8 mouse cellular contexts compared by ENCODE assay signal in genomic region chr5:110780761-110781528, GRCm38 (mm10). TPM values are rescaled to one million over a fixed set of nuclear protein-coding genes. Genes with fewer than 3 reads are reported as not detected.
DNase-seq lines count a peak whose midpoint lies in the region; ATAC-seq and TF ChIP-seq lines count a peak whose summit lies in the region.

No protein-coding gene starts in this region.

- no peaks in the 10 kb centered on the region for H3K27me3 ChIP-seq in midbrain, postnatal 0 days (ENCODE audit: insufficient read depth, low read length)

- TF ChIP-seq POLR2A in embryonic fibroblast, embryonic 13.5 days (IDR thresholded peaks at IDR 0.05; ENCODE audit: low read depth, low read length), result no peak

- DNase-seq in cerebellum, adult 18-20 months, result peak; percentile 31 to 43
- DNase-seq in cerebellum, postnatal 4 days (ENCODE audit: low spot score in 2 of 2), result no peak
- DNase-seq in 416B (ENCODE audit: low read depth), result peak; percentile 31
- DNase-seq in kidney, postnatal 10 days, result peak; percentile 47
- no peak for DNase-seq in midbrain, postnatal 0 days (ENCODE audit: low spot score)
- no peak for DNase-seq in urinary bladder, postnatal 14 days (ENCODE audit: low spot score)
- no peak for DNase-seq in B cell, adult 2 months

- H3K4me1 ChIP-seq in embryonic fibroblast, embryonic 13.5 days (ENCODE audit: control insufficient read depth, insufficient read depth, low read length), result 0 out of 2 replicates have a peak, but pooled peaks cover 2% of the 10 kb centered on the region
- no peaks in the 10 kb centered on the region; the same call in 1 of the 2 replicates for H3K4me1 ChIP-seq in midbrain, postnatal 0 days (ENCODE audit: insufficient read depth, low read length)

- no peak for TF ChIP-seq CTCF in embryonic fibroblast, embryonic 13.5 days (IDR thresholded peaks at IDR 0.05; ENCODE audit: borderline replicate concordance, insufficient read depth, low read length)
- TF ChIP-seq CTCF in midbrain, postnatal 0 days (IDR thresholded peaks at IDR 0.05), result no peak

- H3K27ac ChIP-seq in embryonic fibroblast, embryonic 13.5 days (ENCODE audit: insufficient read depth, low read length), result peak overlapping the region; percentile 57
- H3K27ac ChIP-seq in midbrain, postnatal 0 days (ENCODE audit: low read depth, low read length), result no peak overlapping the region

- 57% methylated on average over 10 of the region's 10 CpGs for WGBS in midbrain, postnatal 0 days

- H3K9ac ChIP-seq in midbrain, postnatal 0 days (replicated peaks; ENCODE audit: low read length, poor library complexity, severe bottlenecking), result peak overlapping the region; percentile 72

- peak overlapping the region; percentile 60 for H3K4me3 ChIP-seq in embryonic fibroblast, embryonic 13.5 days (ENCODE audit: insufficient read depth, low read length)
- peak overlapping the region; percentile 74 for H3K4me3 ChIP-seq in midbrain, postnatal 0 days (ENCODE audit: low read depth, low read length)

- peaks cover 19% of the 10 kb centered on the region for H3K36me3 ChIP-seq in midbrain, postnatal 0 days (ENCODE audit: insufficient read depth, low read length)

- no peaks in the 10 kb centered on the region for H3K9me3 ChIP-seq in midbrain, postnatal 0 days (ENCODE audit: low read length)

- peak overlapping the region; percentile 91 for H3K4me2 ChIP-seq in midbrain, postnatal 0 days (ENCODE audit: low read depth, low read length, poor library complexity, severe bottlenecking)

- ATAC-seq in midbrain, postnatal 0 days (ENCODE audit: low FRiP score), result peak; percentile 55; the same call in 1 of the 2 replicates

RNA-seq across cellular contexts. Expression of gene Pus1, which starts 0.5 kb away (rescaled TPM):
- 20.4 and 21.7 TPM in 2 replicates for polyA plus RNA-seq in embryonic fibroblast, embryonic 13.5 days (2011; ENCODE audit: insufficient read length, low read depth, missing spikeins)
- 10.4 and 11.6 TPM in 2 replicates for total RNA-seq in midbrain, postnatal 0 days (2014; rRNA removed)
- polyA plus RNA-seq in midbrain, postnatal 0 days (2015; fragmentation: Nextera tagmentation; extraction: Ambion mirVana), result 16.3 and 17.5 TPM in 2 replicates

RNA-seq across cellular contexts. Expression of gene Ep400, which starts 10.4 kb away (rescaled TPM):
- polyA plus RNA-seq in embryonic fibroblast, embryonic 13.5 days (2011; ENCODE audit: insufficient read length, low read depth, missing spikeins), result 47.4 and 53.1 TPM in 2 replicates
- total RNA-seq in midbrain, postnatal 0 days (2014; rRNA removed), result 67.2 and 72.1 TPM in 2 replicates
- polyA plus RNA-seq in midbrain, postnatal 0 days (2015; fragmentation: Nextera tagmentation; extraction: Ambion mirVana), result 27.7 and 38.5 TPM in 2 replicates

RNA-seq across cellular contexts. Expression of gene Ulk1, which starts 29.0 kb away (rescaled TPM):
- 22.3 and 23.1 TPM in 2 replicates for polyA plus RNA-seq in embryonic fibroblast, embryonic 13.5 days (2011; ENCODE audit: insufficient read length, low read depth, missing spikeins)
- 69.8 and 75.4 TPM in 2 replicates for total RNA-seq in midbrain, postnatal 0 days (2014; rRNA removed)
- polyA plus RNA-seq in midbrain, postnatal 0 days (2015; fragmentation: Nextera tagmentation; extraction: Ambion mirVana), result 17.8 and 21.1 TPM in 2 replicates

RNA-seq across cellular contexts. Expression of gene Hscb, which starts 58.6 kb away (rescaled TPM):
- 29.3 and 36.1 TPM in 2 replicates for polyA plus RNA-seq in embryonic fibroblast, embryonic 13.5 days (2011; ENCODE audit: insufficient read length, low read depth, missing spikeins)
- total RNA-seq in midbrain, postnatal 0 days (2014; rRNA removed), result 9.6 and 13.4 TPM in 2 replicates
- polyA plus RNA-seq in midbrain, postnatal 0 days (2015; fragmentation: Nextera tagmentation; extraction: Ambion mirVana), result 9.2 and 9.8 TPM in 2 replicates

RNA-seq across cellular contexts. Expression of gene Chek2, which starts 58.8 kb away (rescaled TPM):
- 16.3 and 23.9 TPM in 2 replicates for polyA plus RNA-seq in embryonic fibroblast, embryonic 13.5 days (2011; ENCODE audit: insufficient read length, low read depth, missing spikeins)
- total RNA-seq in midbrain, postnatal 0 days (2014; rRNA removed), result 3.2 and 27.2 TPM in 2 replicates
- 1.9 and 2.6 TPM in 2 replicates for polyA plus RNA-seq in midbrain, postnatal 0 days (2015; fragmentation: Nextera tagmentation; extraction: Ambion mirVana)

Comparison
In these comparisons a context has a peak if more than half of its experiments do, and no peak if none do; other contexts are left out.
1. DNase-seq: peak in cerebellum, adult 18-20 months (2 of 2), 416B (single experiment) and kidney, postnatal 10 days (single experiment); none in cerebellum, postnatal 4 days (0 of 2), midbrain, postnatal 0 days (single experiment), urinary bladder, postnatal 14 days (single experiment) and B cell, adult 2 months (0 of 2).